Mouse (Mus musculus) bone marrow macrophage, adult 2 months (primary cell): ENCODE results near the gene Zbtb7a. TPM values are rescaled to one million over a fixed set of nuclear protein-coding genes. Genes with fewer than 3 reads are reported as not detected.

Source experiments
- H3K27ac ChIP-seq: 2 replicates; pipeline ENCODE4 v1.5.1; 2012; ENCODE audit warnings: low read depth, low read length; ENCODE audit not compliant: insufficient read depth
- H3K4me1 ChIP-seq: 2 replicates; pipeline ENCODE4 v1.6.1; 2012; ENCODE audit warnings: low read length; ENCODE audit not compliant: control insufficient read depth, insufficient read depth
- H3K4me3 ChIP-seq: 2 replicates; pipeline ENCODE4 v1.5.1; 2012; ENCODE audit warnings: mild to moderate bottlenecking, low read length, moderate library complexity; ENCODE audit not compliant: insufficient read depth
- CTCF ChIP-seq: IDR thresholded peaks from 2 replicates; pipeline ENCODE4 v1.5.1; 2012; ENCODE audit warnings: low read depth, mild to moderate bottlenecking, low read length, moderate library complexity
- POLR2A ChIP-seq: IDR thresholded peaks from 2 replicates; pipeline ENCODE4 v1.6.1; 2012; ENCODE audit warnings: mild to moderate bottlenecking, low read depth, low read length, borderline replicate concordance
- polyA plus RNA-seq: library from polyadenylated mRNA; stranded (reverse); fragments of >200 nt; gene quantifications from 2 replicates; pipeline ENCODE4 v1.2.4, GENCODE M21; 2012; ENCODE audit not compliant: missing spikeins, insufficient read depth, insufficient read length

The Zbtb7a gene
- polyA plus RNA-seq, 1 experiment = 54.9 TPM

DNA sequence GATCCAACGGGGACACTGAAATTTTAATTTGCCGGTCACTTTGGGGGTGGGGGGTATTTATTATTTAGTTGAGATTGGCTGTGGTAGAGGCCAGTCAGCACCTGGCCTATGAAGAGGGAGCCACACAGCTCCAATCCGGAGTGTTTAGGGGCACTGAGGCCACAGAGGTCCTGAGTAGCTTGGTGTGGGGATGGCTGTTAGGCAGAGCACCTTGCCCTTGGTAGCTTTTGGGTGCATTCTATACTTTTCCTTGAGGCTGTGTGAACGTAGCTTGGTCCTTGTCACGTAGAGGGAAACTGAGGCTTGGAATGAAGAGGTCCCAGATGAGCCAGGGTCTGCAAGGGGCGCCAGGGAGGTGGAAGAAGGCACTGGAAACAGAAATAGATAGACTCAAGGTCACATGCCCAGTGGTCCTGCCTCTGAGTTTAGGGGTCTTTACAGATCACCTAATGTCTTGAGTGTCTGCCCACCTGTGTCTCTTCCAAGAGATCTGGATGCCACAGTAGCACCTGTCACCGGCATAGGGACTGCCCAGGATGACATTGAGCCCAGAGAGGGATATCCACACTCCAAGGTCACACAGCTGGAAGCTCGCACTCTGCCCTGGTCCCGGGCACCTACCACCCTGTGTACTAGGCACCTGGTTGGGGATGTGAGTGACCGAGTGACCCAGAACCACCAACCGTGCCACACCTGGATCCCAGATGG, 4.0 kb downstream of the Zbtb7a start:
- peak overlapping the region; percentile 89; the same call in 1 of the 2 replicates for H3K27ac ChIP-seq
- peak overlapping the region; percentile 95 for H3K4me3 ChIP-seq
- peaks cover 36% of the 10 kb centered on the region for H3K4me1 ChIP-seq
- TF ChIP-seq CTCF (no peak), POLR2A (no peak)

DNA sequence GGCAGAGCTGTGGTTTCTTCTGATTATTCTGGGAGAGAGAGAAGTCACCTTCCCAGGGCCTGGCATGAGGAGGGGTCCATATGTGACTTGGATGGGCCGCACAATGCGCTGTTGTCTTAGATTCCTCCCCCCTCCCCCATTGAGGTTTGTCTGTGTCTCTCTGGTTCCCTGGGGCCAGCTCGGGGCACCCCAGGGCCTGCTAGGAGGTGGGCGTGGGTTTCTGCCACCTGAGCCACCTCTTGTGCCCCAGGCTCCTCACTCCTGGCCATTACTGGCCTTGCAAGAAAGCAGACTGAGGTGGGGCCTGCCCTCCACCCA, 4.5 kb downstream of the Zbtb7a start:
- TF ChIP-seq POLR2A = no peak
- TF ChIP-seq CTCF = no peak
- peaks cover 36% of the 10 kb centered on the region for H3K4me1 ChIP-seq
- no peak overlapping the region for H3K27ac ChIP-seq
- H3K4me3 ChIP-seq = peak overlapping the region; percentile 95

- Histone ChIP-seq H3K4me1 (peaks cover 36% of the 10 kb centered on the region), H3K4me3 (peak overlapping the region; percentile 95), H3K27ac (no peak overlapping the region)
- TF ChIP-seq POLR2A (no peak), CTCF (no peak)
These were observed 5.0 kb downstream of the Zbtb7a start for GRCm38 (mm10) chr10:81140005-81140404.

GRCm38 (mm10) chr10:81140717-81141454, 5.9 kb downstream of the Zbtb7a start:
- H3K27ac ChIP-seq = no peak overlapping the region
- peaks cover 41% of the 10 kb centered on the region for H3K4me1 ChIP-seq

DNA sequence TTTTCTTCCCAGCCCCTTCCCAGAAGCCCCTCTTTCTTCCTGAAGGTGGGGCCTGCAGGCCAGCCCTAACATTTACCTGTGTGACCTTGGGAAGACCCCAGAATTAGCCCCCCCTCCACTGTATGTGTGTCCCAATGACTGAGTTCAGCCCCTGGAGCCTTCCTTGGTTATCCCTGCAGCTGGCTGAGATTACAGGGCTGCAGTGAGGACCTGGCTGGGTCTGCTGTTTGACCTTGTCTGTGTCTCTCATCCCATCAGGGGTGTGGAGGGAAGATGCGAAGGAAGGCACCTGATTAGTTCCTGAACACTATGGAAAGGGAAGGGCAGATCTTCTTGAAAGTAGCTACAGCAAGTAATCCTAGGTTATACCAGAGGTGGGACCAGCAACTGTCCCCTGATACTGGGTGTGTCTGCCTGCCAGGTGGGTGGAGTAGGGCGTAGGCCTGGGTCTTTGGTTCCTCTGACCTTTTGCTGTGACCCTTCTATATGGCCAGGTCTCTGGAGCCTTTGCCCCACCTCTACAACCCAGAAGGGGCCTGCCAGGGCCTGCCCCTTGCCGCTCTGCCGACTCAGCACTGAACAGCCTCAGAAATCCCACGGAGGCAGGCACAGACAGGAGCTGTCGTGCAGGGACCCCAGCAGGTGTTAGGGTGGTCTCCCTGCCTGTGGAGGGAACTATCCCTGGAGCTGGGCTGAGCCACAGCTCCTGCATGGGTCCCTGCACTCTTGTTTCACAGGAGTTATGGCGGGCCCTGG, 6.6 kb downstream of the Zbtb7a start:
- Histone ChIP-seq H3K27ac (no peak overlapping the region), H3K4me1 (peaks cover 47% of the 10 kb centered on the region), H3K4me3 (0 out of 2 replicates have a peak overlapping the region, but pooled peaks have one; percentile 13)
- TF ChIP-seq POLR2A = no peak
- TF ChIP-seq CTCF = no peak

More at GRCm38 (mm10) chr10:81140717-81141454, 5.9 kb downstream of the Zbtb7a start:
- peak overlapping the region; percentile 95 for H3K4me3 ChIP-seq
- TF ChIP-seq POLR2A (no peak), CTCF (no peak)

DNA sequence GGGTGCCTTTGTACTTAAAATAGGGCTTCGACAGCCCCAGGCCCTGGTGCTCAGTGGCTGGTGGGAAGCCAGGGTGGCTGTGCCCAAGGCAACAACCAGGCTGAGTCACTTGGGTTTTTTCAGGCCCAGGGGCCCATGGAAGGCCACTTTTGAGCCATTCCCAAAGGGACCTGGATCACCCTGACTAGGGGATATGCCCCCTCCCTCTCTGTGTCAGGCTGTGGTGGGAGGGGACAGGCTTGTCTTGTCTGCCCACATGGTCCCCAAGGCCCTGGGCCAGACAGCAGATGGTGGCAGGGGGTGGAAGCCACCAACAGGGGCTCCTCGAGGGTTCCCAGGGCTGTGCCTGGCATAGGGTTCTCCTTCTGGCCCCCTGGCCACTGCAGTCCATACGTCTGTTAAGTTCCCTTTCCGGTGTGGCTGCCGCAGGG, 7.5 kb downstream of the Zbtb7a start:
- no peak for TF ChIP-seq CTCF
- Histone ChIP-seq H3K4me1 (peaks cover 50% of the 10 kb centered on the region), H3K4me3 (0 out of 2 replicates have a peak overlapping the region, but pooled peaks have one; percentile 9)

DNA sequence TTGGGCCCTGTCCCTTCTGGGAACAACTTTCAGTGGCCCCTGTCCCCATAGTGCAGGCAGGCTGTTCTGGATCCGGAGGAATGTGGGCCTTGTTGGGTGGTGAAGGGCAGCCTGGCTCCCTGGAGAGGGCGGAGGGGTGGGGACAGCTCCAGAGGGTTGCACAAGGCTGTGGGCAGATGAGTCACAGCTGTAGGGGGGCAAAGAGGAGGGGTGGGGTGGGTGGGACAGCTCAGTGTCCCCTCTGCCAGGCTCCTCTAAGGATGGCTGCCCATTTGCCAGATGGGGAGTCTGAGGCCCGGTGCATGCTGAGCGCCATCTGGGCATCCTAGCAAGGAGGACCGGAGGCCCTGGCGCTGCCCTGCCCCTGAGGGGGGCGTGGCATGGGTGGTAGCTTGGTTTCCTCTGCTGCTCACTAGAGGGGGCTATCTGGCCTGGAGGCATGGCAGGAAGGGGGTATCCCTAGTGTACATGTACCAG, 8.2 kb downstream of the Zbtb7a start:
- peak overlapping the region; percentile 25 for H3K27ac ChIP-seq
- H3K4me1 ChIP-seq = peaks cover 50% of the 10 kb centered on the region
- TF ChIP-seq POLR2A (no peak), CTCF (no peak)

More for the DNA sequence above, 7.5 kb downstream of the Zbtb7a start:
- H3K27ac ChIP-seq = peak overlapping the region; percentile 25

GRCm38 (mm10) chr10:81143845-81144437, 8.9 kb downstream of the Zbtb7a start:
- no peak for TF ChIP-seq POLR2A
- no peak for TF ChIP-seq CTCF
- no peak overlapping the region for H3K4me3 ChIP-seq
- peaks cover 50% of the 10 kb centered on the region for H3K4me1 ChIP-seq
- no peak overlapping the region for H3K27ac ChIP-seq

More for the DNA sequence above, 8.2 kb downstream of the Zbtb7a start:
- H3K4me3 ChIP-seq = no peak overlapping the region

DNA sequence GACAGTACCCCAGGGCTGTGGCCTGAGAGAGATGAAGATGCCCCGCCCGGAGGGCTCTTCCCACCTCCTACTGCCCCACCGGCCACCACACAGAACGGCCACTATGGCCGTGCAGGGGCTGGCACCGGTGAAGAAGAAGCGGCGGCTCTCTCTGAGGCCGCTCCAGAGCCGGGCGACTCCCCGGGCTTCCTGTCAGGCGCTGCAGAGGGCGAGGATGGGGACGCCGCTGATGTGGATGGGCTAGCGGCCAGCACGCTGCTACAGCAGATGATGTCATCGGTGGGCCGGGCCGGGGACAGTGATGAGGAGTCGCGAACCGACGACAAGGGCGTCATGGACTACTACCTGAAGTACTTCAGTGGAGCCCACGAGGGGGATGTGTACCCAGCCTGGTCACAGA, 9.6 kb downstream of the Zbtb7a start:
- peaks cover 43% of the 10 kb centered on the region for H3K4me1 ChIP-seq
- no peak overlapping the region for H3K27ac ChIP-seq
- no peak for TF ChIP-seq CTCF
- no peak for TF ChIP-seq POLR2A
- H3K4me3 ChIP-seq = no peak overlapping the region
